Mouse (Mus musculus) hindbrain, embryonic 11.5 days (tissue): ENCODE results near the gene Sco2. TPM values are rescaled to one million over a fixed set of nuclear protein-coding genes. Genes with fewer than 3 reads are reported as not detected.
A peak's percentile ranks its signal among the peaks of the same experiment; 100 is the strongest.

Source experiments
- ATAC-seq: fragments of 200-750 bp; cut with Nextera tagmentation; 2 replicates; pipeline ENCODE4 v1.8.0; 2017; ENCODE audit warnings: mild to moderate bottlenecking, moderate TSS enrichment, moderate library complexity; ENCODE audit not compliant: low FRiP score
- DNase-seq: peaks from one replicate; pipeline ENCODE4 v3.0.0-alpha.2; 2015; ENCODE audit warnings: low spot score
- H3K27ac ChIP-seq: fragments of 300-500 bp; sonication (generic); 2 replicates; pipeline ENCODE4 v1.5.1; 2014; ENCODE audit warnings: mild to moderate bottlenecking, low read depth, low read length
- H3K27me3 ChIP-seq: fragments of 300-500 bp; sonication (generic); 2 replicates; pipeline ENCODE4 v1.6.1; 2014; ENCODE audit warnings: mild to moderate bottlenecking, low read length, moderate library complexity, mixed read lengths; ENCODE audit not compliant: control insufficient read depth, insufficient read depth
- H3K36me3 ChIP-seq: fragments of 300-500 bp; sonication (generic); 2 replicates; pipeline ENCODE4 v1.6.1; 2014; ENCODE audit warnings: mild to moderate bottlenecking, low read length, moderate library complexity, mixed read lengths; ENCODE audit not compliant: control insufficient read depth, insufficient read depth
- H3K4me1 ChIP-seq: fragments of 300-500 bp; sonication (generic); replicated peaks from 2 replicates; pipeline ENCODE4 v1.6.1; 2014; ENCODE audit warnings: low read length, mixed read lengths; ENCODE audit not compliant: control insufficient read depth, insufficient read depth
- H3K4me2 ChIP-seq: fragments of 300-500 bp; sonication (generic); replicated peaks from 2 replicates; pipeline ENCODE4 v1.6.1; 2014; ENCODE audit warnings: mild to moderate bottlenecking, low read depth, low read length
- H3K4me3 ChIP-seq: fragments of 300-500 bp; sonication (generic); 2 replicates; pipeline ENCODE4 v1.5.1; 2014; ENCODE audit warnings: low read depth, low read length
- H3K9ac ChIP-seq: fragments of 300-500 bp; sonication (generic); 2 replicates; pipeline ENCODE4 v1.6.1; 2014; ENCODE audit warnings: low read depth, low read length
- H3K9me3 ChIP-seq: fragments of 300-500 bp; sonication (generic); 2 replicates; pipeline ENCODE4 v1.6.1; 2016; ENCODE audit warnings: low read length; ENCODE audit not compliant: control insufficient read depth
- WGBS: fragments of 180-500 bp; shearing (Covaris S2); extraction: QIAGEN DNeasy Blood & Tissue Kit; methylation state at CpG from one replicate; pipeline ENCODE4 v1.1.7; 2014; 5-methylcytosine and 5-hydroxymethylcytosine counted together
- polyA plus RNA-seq: library from polyadenylated mRNA; unstranded; fragments of >200 nt; fragmentation: Nextera tagmentation; extraction: Ambion mirVana; gene quantifications from 2 replicates; pipeline ENCODE4 v1.2.1, GENCODE M21; 2014

Gene Sco2
- polyA plus RNA-seq, result 7.4 and 7.9 TPM in 2 replicates

GRCm38 (mm10) chr15:89373762-89374248 lies at the start of gene Sco2:
TSS of gene Sco2 (minus strand) at chr15:89373846.
- ATAC-seq (peak; percentile 82), DNase-seq (peak; percentile 98)
- no peaks in the 10 kb centered on the region for H3K9me3 ChIP-seq
- peak within 1 kb of the TSS; percentile 88 for H3K9ac ChIP-seq
- peaks cover 8% of the 10 kb centered on the region; the same call in 1 of the 2 replicates for H3K36me3 ChIP-seq
- peak within 1 kb of the TSS; percentile 65 for H3K4me3 ChIP-seq
- under 1% methylated on average over 42 of the region's 42 CpGs for WGBS
- peaks cover 4% of the 10 kb centered on the region; the same call in 1 of the 2 replicates for H3K4me1 ChIP-seq
- H3K27ac ChIP-seq, result peak within 1 kb of the TSS; percentile 89
- peak within 1 kb of the TSS; percentile 88 for H3K4me2 ChIP-seq
- peaks cover 23% of the 10 kb centered on the region for H3K27me3 ChIP-seq

GRCm38 (mm10) chr15:89421938-89422337 lies 48.3 kb upstream of the Sco2 start:
- Histone ChIP-seq H3K4me1 (no peaks in the 10 kb centered on the region), H3K36me3 (peaks cover 5% of the 10 kb centered on the region; the same call in 1 of the 2 replicates), H3K27me3 (no peaks in the 10 kb centered on the region), H3K27ac (no peak overlapping the region), H3K9me3 (no peaks in the 10 kb centered on the region), H3K9ac (no peak overlapping the region), H3K4me2 (no peak overlapping the region), H3K4me3 (no peak overlapping the region)
- 94% methylated on average over 9 of the region's 9 CpGs for WGBS
- ATAC-seq, result no peak
- DNase-seq, result no peak

GRCm38 (mm10) chr15:89415282-89415681 lies 41.6 kb upstream of the Sco2 start:
- Histone ChIP-seq H3K4me3 (no peak overlapping the region), H3K36me3 (no peaks in the 10 kb centered on the region), H3K9ac (no peak overlapping the region), H3K4me1 (no peaks in the 10 kb centered on the region), H3K4me2 (no peak overlapping the region), H3K9me3 (no peaks in the 10 kb centered on the region), H3K27me3 (no peaks in the 10 kb centered on the region), H3K27ac (no peak overlapping the region)
- DNase-seq (no peak), ATAC-seq (no peak)
- 86% methylated on average over 8 of the region's 8 CpGs for WGBS

DNA sequence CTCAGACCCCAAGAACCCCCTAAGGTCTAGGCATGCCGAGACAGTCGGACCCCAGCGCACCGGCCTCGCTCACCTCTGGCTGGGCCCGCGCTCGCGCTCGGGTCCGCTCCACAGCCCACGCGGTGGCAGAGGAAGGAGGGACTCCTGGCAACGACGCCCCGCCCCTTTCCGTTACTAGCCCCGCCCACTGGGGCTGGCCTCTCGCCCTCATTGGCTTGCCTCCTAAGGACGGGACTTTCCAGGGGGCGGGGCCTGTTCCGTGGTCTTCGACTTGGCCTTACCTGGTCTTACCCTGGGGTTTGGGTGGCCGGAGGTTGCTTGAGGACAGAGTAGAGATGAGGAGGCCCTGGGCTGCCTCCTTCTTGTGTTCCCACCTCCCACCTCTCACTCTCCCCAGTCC lies 36.5 kb upstream of the Sco2 start, which contains the start of gene Syce3:
TSS of gene Syce3 (minus strand) at position 386 of the 400 bp plus-strand sequence.
- no peaks in the 10 kb centered on the region for H3K27me3 ChIP-seq

GRCm38 (mm10) chr15:89406691-89407090 lies 33.0 kb upstream of the Sco2 start:
- Histone ChIP-seq H3K9me3 (no peaks in the 10 kb centered on the region; the same call in 1 of the 2 replicates), H3K36me3 (no peaks in the 10 kb centered on the region), H3K9ac (no peak overlapping the region), H3K4me3 (no peak overlapping the region), H3K27me3 (no peaks in the 10 kb centered on the region), H3K27ac (no peak overlapping the region), H3K4me1 (no peaks in the 10 kb centered on the region), H3K4me2 (no peak overlapping the region)
- no peak for ATAC-seq
- DNase-seq, result no peak

More for the DNA sequence above, 36.5 kb upstream of the Sco2 start, which contains the start of gene Syce3:
- Histone ChIP-seq H3K9ac (no peak within 1 kb of the TSS), H3K4me3 (no peak within 1 kb of the TSS), H3K27ac (no peak within 1 kb of the TSS), H3K4me1 (no peaks in the 10 kb centered on the region), H3K36me3 (no peaks in the 10 kb centered on the region), H3K9me3 (no peaks in the 10 kb centered on the region; the same call in 1 of the 2 replicates), H3K4me2 (no peak within 1 kb of the TSS)
- no peak for DNase-seq
- ATAC-seq, result no peak
- 82% methylated on average over 22 of the region's 24 CpGs for WGBS

DNA sequence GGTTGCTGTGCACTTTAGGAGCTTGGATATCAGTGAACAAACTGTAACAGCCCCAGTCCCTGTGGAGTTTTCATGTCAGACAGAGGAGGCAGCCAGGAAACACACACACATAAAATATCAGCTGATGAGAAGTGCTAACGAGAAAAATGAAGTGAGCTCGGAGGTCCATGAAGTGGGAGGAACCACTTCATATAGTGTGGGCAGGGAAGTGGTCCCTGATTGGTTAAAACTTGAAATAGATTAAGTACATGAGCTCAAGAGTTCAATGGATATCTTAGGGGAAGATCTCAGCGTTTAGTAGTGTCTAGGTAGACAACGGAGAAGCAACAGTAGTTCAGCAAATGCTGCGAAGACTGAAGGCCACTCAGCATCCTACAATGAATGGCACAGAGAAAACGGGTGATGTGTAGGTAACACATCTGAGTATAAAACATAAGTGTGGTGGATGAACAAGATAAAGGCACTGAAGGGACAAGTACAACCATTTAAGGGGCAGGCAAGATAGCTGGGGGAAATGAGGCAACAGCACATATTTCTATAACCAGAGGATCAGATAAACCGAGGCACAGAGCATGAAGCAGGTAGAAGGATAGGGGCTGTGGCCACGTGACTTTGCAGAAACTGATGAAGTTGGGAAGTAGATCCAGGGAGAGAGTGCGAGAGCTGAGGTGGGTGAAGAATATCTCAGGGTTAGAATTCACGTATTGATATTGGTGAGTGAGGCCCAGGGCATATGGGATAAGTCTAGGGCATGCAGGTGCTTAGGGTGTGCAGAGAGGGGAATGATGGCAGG lies 31.4 kb upstream of the Sco2 start:
- 92% methylated on average over 10 of the region's 10 CpGs for WGBS
- ATAC-seq (no peak), DNase-seq (no peak)
- Histone ChIP-seq H3K9me3 (no peaks in the 10 kb centered on the region; the same call in 1 of the 2 replicates), H3K4me1 (no peaks in the 10 kb centered on the region), H3K9ac (no peak overlapping the region), H3K27me3 (no peaks in the 10 kb centered on the region), H3K36me3 (no peaks in the 10 kb centered on the region), H3K4me2 (no peak overlapping the region), H3K4me3 (no peak overlapping the region), H3K27ac (no peak overlapping the region)

DNA sequence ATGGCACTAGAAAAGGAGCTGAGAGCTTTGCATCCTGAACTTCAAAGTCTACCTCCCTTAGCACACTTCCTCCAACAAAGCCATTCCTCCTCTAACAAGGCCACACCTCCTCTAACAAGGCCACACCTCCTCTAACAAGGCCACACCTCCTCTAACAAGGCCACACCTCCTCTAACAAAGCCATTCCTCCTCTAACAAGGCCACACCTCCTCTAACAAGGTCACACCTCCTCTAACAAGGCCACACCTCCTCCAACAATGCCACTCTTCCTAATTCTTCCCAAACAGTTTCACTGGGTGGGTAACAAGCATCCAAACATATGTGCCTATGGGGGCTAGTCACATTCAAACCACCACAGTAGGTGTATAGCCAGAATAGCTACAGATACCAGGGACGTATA lies 28.8 kb upstream of the Sco2 start:
- 92% methylated on average over 1 of the region's 1 CpGs for WGBS
- Histone ChIP-seq H3K9me3 (no peaks in the 10 kb centered on the region; the same call in 1 of the 2 replicates), H3K27me3 (no peaks in the 10 kb centered on the region), H3K9ac (no peak overlapping the region), H3K27ac (no peak overlapping the region), H3K4me2 (no peak overlapping the region), H3K4me3 (no peak overlapping the region), H3K4me1 (no peaks in the 10 kb centered on the region), H3K36me3 (no peaks in the 10 kb centered on the region)
- no peak for DNase-seq
- no peak for ATAC-seq

DNA sequence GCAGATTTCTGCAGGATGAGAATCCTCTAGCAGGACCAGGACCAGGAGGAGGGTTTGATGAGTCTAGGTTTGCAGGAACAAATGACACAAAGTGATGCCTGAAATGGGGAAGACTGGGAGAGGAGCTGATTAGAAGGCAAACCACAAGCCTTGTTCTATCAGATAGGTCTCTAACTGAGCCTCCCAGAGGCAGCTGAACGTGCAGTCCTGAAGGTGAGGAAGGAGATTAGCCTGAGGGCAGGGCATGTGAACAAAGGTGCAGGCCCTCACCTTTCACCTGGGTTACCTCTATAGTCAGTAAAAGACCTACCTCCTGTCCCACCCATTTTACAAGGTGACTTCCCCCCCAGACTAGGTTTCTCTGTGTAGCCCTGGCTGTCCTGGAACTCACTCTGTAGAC lies 26.1 kb upstream of the Sco2 start:
- Histone ChIP-seq H3K9me3 (no peaks in the 10 kb centered on the region), H3K4me2 (no peak overlapping the region), H3K9ac (no peak overlapping the region), H3K4me3 (no peak overlapping the region), H3K4me1 (no peaks in the 10 kb centered on the region), H3K36me3 (no peaks in the 10 kb centered on the region), H3K27me3 (no peaks in the 10 kb centered on the region), H3K27ac (no peak overlapping the region)
- WGBS, result 75% methylated on average over 1 of the region's 1 CpGs
- ATAC-seq (no peak), DNase-seq (no peak)

DNA sequence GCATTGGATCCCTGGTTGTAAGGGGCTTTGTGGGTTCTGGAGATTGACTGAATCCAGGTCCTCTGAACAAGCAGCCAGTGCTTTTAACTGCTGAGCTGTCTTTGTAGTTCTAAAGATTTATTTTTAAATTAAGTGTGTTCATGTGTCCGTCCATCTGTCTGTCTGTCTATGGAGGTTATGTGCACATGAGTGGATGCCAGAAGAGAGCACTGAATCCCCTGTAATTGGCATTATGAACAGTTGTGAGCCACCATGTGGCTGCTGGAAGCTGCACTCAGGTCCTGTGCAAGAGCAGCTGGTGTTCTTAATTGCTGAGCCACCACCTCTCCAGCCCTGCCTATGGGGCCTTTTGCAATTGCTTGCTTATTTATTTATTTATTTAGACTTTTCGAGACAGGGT lies 24.5 kb upstream of the Sco2 start:
- no peaks in the 10 kb centered on the region for H3K27me3 ChIP-seq
- DNase-seq (no peak), ATAC-seq (no peak)
- no peak overlapping the region for H3K9ac ChIP-seq
- no peaks in the 10 kb centered on the region for H3K36me3 ChIP-seq
- no peak overlapping the region for H3K27ac ChIP-seq
- no peaks in the 10 kb centered on the region for H3K4me1 ChIP-seq
- no peak overlapping the region for H3K4me2 ChIP-seq
- H3K4me3 ChIP-seq, result no peak overlapping the region
- WGBS, result 79% methylated on average over 2 of the region's 2 CpGs
- no peaks in the 10 kb centered on the region for H3K9me3 ChIP-seq
